Mouse (Mus musculus): ENCODE measurements around the gene Slc25a34.
A peak's percentile ranks its signal among the peaks of the same experiment; 100 is the strongest.

Gene Slc25a34

DNA sequence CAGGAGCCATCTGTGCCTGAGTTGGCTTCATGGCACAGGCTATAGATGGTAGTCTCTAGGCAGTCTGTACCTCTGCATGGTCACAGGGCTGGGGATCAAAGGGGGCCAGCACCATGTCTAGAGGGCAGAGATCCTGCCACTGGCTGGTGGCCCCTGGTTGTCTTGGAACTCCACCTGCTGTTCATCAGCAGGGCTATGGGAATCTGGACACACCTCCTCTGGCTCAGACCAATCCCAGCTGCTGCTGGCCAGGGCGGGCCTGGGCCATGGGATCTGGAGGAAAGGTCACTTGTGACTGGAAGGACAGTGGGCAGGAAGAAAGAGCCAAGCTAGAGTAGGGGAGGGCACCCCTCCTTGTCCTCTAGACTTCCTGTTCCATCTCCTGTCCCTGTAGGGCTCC is at the start of gene Slc25a34:
Gene Slc25a34, minus strand, starts transcription at position 156 of the 400 bp plus-strand sequence.
- no peak for DNase-seq (ENCODE audit: low read depth, low spot score)

DNA sequence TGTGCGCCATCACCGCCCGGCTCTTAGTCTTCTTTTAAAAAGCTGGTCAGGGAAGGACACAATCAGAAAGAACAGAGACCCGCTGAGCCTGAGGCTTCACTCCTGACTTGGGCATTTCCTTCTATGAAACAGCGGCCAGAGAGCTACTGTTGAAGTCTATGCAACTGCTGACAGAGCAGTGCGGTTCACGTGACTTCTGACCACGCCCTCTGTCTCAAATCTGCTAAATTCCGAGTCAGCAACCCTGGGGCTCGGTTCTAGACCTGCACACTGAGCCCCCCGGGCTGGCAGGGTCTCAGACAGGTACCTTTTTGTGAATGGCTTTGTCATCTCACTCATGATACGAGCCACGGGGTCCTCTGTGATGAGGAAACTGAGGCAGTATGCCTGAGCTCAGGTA is 48.7 kb upstream of the Slc25a34 start:
- no peak for DNase-seq (ENCODE audit: low read depth, low spot score)

- DNase-seq (ENCODE audit: low read depth, low spot score), result no peak
Observed at GRCm38 (mm10) chr4:141671389-141671788, 47.8 kb upstream of the Slc25a34 start.

DNA sequence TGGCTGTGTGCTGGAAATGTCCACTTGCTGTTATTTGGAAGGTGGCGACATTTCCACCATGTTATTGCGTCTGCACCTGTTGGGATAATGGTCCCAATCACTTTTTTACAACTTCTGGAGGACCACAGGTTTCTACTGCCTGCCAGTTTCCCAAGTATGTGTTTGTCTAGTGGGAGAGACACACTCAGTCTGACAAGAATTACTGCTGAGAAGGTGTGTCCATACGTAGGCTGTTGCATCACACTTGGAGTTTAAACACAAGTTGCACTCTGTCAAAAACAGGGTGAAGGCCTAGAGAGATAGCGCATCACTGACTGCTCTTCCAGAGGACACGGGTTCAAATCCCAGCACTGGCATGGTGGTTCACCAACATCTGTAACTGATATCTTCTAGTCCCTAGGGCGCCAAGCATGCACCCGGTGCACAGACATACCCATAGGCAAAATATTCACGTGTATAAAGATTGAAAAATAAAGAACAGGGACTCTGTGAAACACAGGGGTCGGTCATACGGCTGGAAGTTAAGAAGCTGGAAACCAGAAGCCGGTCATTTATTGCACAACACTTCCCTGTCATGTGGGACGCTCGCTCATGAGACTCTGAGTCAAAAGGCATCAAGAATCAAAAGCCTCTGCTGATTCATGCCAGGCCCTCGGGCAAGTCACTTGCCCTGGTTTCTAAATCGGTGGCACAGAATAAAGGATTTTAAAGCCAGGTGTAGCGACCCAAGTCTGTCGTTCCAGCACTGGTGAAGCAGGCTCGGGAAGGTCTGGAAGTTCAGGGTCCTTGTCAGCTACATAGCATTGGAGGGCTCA is 46.5 kb upstream of the Slc25a34 start:
- no peak for DNase-seq (ENCODE audit: low read depth, low spot score)

DNA sequence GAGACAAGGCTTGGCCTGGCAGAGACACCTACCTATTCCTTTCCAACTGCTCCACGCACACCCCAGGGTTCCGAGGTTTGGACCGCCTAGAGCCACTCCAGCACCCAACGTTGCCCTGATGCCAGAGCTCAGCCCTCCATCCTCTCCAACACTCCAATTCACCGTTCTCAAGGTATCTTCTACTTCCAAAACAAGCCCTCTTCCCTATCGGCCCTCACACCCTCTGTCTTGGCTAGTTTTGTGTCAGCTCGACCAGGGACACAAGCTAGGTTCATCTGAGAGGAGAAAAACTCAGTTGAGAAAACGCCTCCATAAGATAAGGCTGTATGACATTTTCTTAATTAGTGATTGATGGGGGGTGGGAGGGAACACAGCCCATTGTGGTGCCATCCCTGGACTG is 41.2 kb upstream of the Slc25a34 start, which contains the start of gene Plekhm2:
Gene Plekhm2, minus strand, starts transcription at position 101 of the 400 bp plus-strand sequence.
- no peak for DNase-seq (ENCODE audit: low read depth, low spot score)

GRCm38 (mm10) chr4:141664011-141664745 is 40.6 kb upstream of the Slc25a34 start:
- DNase-seq (ENCODE audit: low read depth, low spot score), result peak; percentile 67

DNA sequence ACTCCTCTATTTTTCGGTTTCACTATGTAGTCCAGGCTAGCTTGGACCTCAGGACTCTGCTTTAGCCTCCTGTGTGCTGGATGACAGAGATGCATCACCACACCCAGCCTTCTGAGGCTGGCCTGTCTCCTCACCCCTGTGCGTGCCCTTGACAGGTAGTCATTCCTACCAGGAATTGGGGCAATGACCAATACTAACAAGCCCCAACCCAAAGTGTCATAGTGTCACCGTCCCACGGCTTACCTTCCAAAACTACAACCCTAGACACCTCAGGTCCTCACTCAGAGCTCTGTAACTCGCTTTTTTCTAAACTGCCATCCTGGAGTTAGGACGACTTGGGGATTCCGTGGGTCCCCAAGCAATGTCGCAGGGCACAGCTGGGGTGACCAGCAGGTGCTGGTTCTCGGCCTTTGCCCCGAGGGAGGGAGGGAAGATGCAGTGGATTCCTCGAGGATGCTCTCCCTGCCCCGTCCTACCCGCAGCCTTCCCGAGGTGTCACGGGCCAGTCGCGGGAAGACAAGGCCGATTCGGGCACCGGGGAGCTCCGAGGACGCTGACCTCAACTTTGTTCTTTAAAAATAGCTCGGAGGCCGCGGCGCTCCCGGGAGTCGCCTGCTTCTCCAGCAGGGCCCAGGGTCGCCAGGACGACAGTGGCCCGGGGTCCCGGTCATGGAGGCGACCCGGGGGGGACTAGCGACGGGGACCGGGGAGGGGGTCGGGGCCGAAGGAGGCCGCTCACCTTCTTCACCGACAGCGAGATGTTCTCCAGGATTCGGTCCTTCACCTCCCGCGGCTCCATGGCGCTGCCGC is 39.7 kb upstream of the Slc25a34 start:
- peak; percentile 41 for DNase-seq (ENCODE audit: low read depth, low spot score)

DNA sequence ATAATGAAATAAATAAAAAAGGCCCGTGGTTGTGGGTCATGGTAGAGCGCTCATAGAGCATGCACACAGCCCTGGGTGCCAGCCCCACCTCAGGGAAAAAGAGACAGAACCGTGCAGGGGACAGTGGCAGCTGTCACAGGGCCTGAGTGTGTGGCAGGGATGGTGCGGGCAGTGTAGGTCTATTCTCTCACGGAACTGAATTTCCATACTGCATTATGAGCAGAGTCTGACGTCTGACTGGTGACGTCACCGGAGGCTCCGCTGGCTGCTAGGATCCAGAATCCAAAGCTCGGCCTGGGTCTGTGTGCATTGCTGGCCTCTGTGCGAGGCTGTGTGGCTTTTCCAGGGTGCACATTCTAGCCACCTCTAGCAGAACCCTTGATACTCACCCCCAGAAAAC is 37.3 kb upstream of the Slc25a34 start:
- DNase-seq (ENCODE audit: low read depth, low spot score), result no peak

- peak; percentile 43 for DNase-seq (ENCODE audit: low read depth, low spot score)
Observed at GRCm38 (mm10) chr4:141659739-141660138, 36.1 kb upstream of the Slc25a34 start.

DNA sequence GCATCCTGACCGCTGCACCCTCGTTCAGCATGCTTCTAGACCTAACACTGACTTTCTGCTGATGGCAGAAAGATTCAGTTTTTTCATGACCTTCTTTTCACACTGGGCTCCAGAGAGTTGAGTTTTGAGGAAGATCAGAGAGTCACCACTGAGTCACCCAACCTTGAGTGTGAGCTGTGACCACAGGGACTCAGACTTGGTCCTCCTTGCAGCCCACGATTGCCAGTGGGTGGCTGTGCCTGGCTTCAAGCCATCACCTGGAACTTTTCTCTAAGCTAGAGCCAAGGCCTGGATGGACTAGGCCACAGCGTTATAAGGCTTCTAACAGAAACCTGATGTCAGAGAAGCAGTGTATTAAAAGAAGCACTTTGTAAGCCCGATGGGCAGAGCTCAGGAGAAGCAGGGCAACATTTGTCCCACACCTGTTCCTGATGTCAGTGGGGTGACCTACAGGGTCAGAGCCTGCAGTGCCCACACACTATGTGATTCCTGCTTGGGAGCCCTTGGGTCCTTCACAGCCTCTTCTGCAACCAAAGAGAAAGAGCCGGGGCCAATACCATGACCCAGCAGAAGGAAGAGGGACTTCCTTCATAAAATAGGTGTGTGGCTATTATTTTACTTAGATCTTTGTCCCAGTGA is 35.3 kb upstream of the Slc25a34 start:
- no peak for DNase-seq (ENCODE audit: low read depth, low spot score)

- DNase-seq (ENCODE audit: low read depth, low spot score), result no peak
Observed at GRCm38 (mm10) chr4:141656932-141657331, 33.3 kb upstream of the Slc25a34 start.

DNA sequence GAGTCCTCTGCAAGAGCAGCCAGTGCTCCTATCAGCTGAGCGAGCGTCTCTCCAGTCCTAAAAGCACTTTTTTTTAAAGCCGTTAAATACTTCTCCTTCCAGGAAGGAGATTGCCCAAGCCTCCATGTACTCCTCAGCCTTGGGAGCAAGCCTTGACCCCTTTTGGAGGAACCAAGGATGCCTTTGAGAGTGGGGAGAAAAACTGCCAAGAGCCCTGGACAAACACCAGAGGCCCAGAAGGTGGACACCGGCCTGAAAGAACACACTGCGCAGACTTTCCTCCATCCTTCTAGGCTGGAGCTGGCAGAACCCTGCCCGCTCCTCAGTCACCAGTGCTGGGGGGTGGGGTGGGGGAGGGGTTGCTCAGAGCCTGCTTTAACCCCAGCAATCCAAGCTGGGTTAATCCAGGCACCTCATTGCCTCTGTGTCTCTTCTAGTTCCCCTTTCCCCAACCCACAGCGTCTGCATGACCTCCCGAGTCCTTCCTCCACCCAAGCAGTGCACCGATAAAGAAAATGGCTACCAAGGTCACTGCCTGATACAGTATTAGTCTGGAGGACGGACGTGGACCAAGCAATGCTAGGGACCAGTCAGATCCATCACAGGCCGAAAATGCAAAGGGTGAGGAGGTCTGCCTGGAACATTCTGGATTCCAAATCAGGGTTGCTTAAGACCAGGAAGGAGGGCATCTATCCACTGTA is 32.4 kb upstream of the Slc25a34 start:
- no peak for DNase-seq (ENCODE audit: low read depth, low spot score)

DNA sequence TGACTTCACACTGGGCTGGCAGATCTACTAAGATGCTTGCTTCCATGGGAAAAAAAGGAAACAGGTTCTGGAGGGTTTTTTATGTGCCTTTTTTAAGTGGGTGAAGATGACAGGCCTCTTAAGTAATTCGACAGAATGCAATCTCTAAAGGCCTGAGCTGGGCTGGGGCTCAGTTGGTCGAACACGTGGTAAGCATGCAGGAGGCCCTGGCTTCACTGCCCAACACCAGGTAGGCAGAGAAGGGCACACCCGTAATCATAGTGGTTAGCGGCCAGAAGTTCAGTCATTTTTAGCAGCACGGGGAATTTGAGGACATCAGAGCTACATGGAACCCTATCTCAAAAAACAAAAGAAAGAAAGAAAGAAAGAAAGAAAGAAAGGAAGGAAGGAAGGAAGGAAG is 30.9 kb upstream of the Slc25a34 start:
- no peak for DNase-seq (ENCODE audit: low read depth, low spot score)

DNA sequence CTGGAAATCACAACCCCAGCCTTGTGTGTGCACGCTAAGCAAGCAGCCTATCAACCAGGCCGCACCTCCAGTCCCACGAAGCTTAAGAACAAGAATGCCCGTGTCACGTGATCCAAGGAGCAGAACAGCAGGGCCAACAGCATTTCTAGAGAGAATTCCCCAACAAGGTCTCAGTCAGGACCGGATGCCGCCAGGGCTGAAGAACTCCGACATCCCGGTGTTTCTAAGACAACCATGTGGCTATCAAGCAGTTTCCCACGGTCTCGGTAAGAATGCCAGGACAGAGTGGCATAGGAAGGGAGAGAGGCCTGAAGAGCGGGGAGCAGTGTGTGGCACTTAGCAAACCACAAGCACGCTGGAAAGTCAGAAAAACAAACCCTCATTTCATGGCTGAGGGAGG is 30.2 kb upstream of the Slc25a34 start:
- no peak for DNase-seq (ENCODE audit: low read depth, low spot score)

DNA sequence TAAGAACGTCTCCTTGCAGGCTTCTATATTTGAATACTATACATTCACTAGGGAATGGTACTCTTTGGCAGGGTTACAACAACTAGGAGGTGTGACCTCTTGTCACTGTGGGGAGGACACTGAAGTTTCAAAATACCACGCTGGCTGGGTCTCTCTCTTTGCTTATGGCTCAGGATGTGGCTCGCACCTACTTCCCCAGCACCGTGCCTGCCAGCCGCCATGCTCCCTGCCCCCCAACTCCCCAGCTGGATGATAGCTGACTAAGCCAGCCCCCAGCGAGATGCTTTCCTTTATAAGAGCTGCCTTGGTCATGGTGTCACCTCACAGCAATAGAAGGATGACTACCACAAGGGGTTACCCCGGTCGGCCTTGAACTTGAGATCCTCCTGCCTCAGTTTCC is 29.4 kb upstream of the Slc25a34 start:
- DNase-seq (ENCODE audit: low read depth, low spot score), result no peak

DNA sequence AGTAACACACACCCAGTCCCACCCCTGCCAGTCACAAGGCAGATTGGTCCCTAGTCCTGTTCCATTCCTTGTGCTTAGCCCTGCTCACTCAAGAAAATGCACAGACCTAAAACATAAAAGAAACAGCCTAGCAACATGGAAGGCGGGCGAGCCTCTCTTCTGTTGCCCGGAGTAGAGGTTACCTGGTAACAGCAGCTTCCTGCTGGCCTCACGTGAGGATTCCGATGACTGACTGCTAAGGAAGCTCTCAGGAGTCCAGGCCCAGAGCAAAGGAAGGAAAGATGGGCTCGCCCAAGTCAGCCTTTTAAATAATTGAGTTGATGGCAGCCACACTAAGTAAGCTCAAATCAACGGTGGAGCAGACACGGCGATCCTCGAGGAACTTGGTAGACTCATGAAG is 28.3 kb upstream of the Slc25a34 start:
- no peak for DNase-seq (ENCODE audit: low read depth, low spot score)

DNA sequence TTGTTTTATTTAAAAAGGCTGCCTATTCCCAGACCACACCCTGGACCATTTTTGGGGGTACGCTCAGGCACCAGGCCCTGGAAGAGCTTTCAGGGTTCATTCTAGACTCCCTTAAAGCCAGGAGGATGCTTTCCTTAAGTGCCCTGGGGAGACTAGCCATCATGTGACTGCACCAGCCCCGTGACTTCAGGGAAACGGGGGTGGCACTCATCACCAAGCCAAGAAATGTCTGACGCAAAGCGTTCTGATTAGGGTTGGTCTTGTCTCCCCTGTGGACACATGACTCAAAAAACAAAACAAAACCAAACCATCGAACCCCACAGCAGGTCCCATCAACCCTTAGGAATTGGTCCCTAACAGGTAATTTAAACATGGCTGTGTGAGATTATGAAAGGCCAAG is 27.7 kb upstream of the Slc25a34 start:
- no peak for DNase-seq (ENCODE audit: low read depth, low spot score)

- no peak for DNase-seq (ENCODE audit: low read depth, low spot score)
Observed at GRCm38 (mm10) chr4:141649244-141649643, 25.6 kb upstream of the Slc25a34 start.

DNA sequence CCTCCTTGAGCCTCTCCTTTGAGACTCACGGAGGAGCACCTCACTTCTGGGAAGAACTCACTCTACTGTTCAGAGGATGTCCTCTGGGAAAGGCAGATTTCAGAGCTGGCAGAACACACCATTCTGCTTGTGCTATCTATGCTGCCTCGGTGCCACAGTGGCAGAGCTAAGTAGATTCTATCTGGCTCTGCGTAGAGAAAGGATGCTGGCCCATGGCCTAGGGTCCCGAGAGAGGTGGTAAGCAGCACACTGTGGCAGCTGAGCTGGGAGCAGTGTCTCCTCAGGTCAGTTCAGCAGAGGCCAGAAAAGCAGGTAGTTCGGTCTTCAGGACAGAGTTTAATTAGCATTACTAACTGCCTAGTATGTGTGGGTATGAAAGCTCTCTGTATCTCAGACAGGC is 24.6 kb upstream of the Slc25a34 start:
- DNase-seq (ENCODE audit: low read depth, low spot score), result no peak

DNA sequence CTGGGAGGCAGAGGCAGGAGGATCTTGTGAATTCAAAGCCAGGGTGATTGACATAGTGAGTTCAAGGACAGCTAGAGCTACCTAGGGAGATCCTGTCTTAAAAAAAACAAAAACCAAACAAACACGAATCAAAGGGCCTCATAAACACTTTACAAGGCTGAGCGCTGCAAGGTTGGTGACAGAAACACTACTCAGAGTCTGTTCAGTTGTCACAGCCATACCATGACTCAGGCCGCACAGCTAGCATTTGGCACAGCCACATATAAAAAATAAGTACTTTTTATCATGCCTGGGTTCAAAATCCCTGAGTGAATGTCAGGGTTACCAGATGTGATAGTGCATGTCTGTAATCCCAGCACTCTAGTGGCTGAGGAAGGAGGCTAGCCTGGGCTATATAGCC is 23.6 kb upstream of the Slc25a34 start:
- DNase-seq (ENCODE audit: low read depth, low spot score), result no peak

DNA sequence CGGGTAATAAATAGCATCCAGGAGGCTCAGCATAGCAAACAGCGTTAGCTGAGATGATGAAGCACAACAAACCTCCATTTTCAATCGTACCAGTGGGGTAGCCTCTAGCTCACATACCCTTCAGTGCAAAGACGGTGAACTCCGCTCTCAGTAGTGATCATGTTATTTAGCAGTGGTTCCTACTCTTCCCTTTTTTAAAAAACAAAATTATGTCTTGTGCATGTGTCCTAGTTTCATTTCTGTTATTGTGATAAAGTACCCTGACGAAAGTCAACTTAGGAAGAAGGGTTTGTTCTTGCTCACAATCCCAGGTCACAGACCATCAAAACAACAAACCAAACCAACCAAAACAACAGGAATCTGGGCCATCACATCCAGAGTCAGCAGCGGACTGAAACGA is 22.4 kb upstream of the Slc25a34 start:
- no peak for DNase-seq (ENCODE audit: low read depth, low spot score)

Measured in A20 (cell line).